Mouse (Mus musculus) lung, adult 2 months (tissue): ENCODE measurements around the gene Alyref. TPM values are rescaled to one million over a fixed set of nuclear protein-coding genes. Genes with fewer than 3 reads are reported as not detected.

Source experiments
- DNase-seq: peaks from one replicate; pipeline ENCODE4 v3.0.0; 2022
- H3K4me1 ChIP-seq: fragments of 200-500 bp; 2 replicates; pipeline ENCODE4 v1.6.1; 2011; ENCODE audit warnings: low read length; ENCODE audit not compliant: control insufficient read depth, insufficient read depth
- H3K4me3 ChIP-seq: fragments of 200-500 bp; replicated peaks from 2 replicates; pipeline ENCODE3; 2011; ENCODE audit warnings: low read depth, mild to moderate bottlenecking, control low read depth, low read length; ENCODE audit errors: extremely low read depth
- CTCF ChIP-seq: fragments of 200-500 bp; IDR thresholded peaks from 2 replicates; pipeline ENCODE4 v1.5.1; 2011; ENCODE audit warnings: mild to moderate bottlenecking, low read length, control low read depth; ENCODE audit not compliant: insufficient read depth
- POLR2A ChIP-seq: fragments of 200-500 bp; IDR thresholded peaks from 2 replicates; pipeline ENCODE4 v1.6.1; 2011; ENCODE audit warnings: low read depth, mild to moderate bottlenecking, control low read depth, low read length, borderline replicate concordance; ENCODE audit errors: extremely low read depth
- WGBS: fragments of 180-500 bp; shearing (Covaris S2); methylation state at CpG from one replicate; pipeline ENCODE4 v1.1.7; 2018; 5-methylcytosine and 5-hydroxymethylcytosine counted together
- polyA plus RNA-seq: library from polyadenylated mRNA; depleted of rRNA; stranded (reverse); fragments of >200 nt; gene quantifications from 2 replicates; pipeline ENCODE4 v1.2.3, GENCODE M21; 2012

Gene Alyref
- polyA plus RNA-seq, 1 experiment = 29.1 TPM

- TF ChIP-seq POLR2A (no peak), CTCF (peak; percentile 27; the same call in 1 of the 2 replicates)
- WGBS = 50% methylated on average over 8 of the region's 8 CpGs
- DNase-seq = peak; percentile 32
- Histone ChIP-seq H3K4me1 (peaks cover 17% of the 10 kb centered on the region), H3K4me3 (peak overlapping the region; percentile 97)
These were observed 15.7 kb downstream of the Alyref start for GRCm38 (mm10) chr11:120582268-120582981.

- WGBS = 2% methylated on average over 69 of the region's 75 CpGs
- H3K4me3 ChIP-seq = peak within 1 kb of the TSS; percentile 97
- DNase-seq = peak; percentile 89
- H3K4me1 ChIP-seq = peaks cover 17% of the 10 kb centered on the region
- TF ChIP-seq CTCF = no peak
- TF ChIP-seq POLR2A = peak; percentile 92
These were observed 16.5 kb downstream of the Alyref start, which contains the start of gene Arhgdia for GRCm38 (mm10) chr11:120581490-120582267. Arhgdia (minus strand) TSS chr11:120581624.

GRCm38 (mm10) chr11:120580871-120581331 lies 17.3 kb downstream of the Alyref start:
- peak; percentile 58 for DNase-seq
- Histone ChIP-seq H3K4me1 (peaks cover 17% of the 10 kb centered on the region), H3K4me3 (peak overlapping the region; percentile 97)
- under 1% methylated on average over 35 of the region's 44 CpGs for WGBS
- no peak for TF ChIP-seq CTCF
- TF ChIP-seq POLR2A = no peak

GRCm38 (mm10) chr11:120580190-120580589 lies 18.0 kb downstream of the Alyref start:
- TF ChIP-seq CTCF (no peak), POLR2A (no peak)
- peaks cover 17% of the 10 kb centered on the region for H3K4me1 ChIP-seq
- peak; percentile 45 for DNase-seq
- WGBS = 32% methylated on average over 7 of the region's 7 CpGs
- peak overlapping the region; percentile 97 for H3K4me3 ChIP-seq

- Histone ChIP-seq H3K4me1 (peaks cover 17% of the 10 kb centered on the region), H3K4me3 (peak overlapping the region; percentile 36)
- peak; percentile 75 for TF ChIP-seq CTCF
- TF ChIP-seq POLR2A = no peak
- WGBS = 44% methylated on average over 15 of the region's 15 CpGs
- peak; percentile 78 for DNase-seq
These were observed 18.7 kb downstream of the Alyref start for GRCm38 (mm10) chr11:120579316-120580107.

GRCm38 (mm10) chr11:120578694-120579243 lies 19.4 kb downstream of the Alyref start:
- DNase-seq = no peak

GRCm38 (mm10) chr11:120578024-120578693 lies 20.0 kb downstream of the Alyref start:
- no peak overlapping the region for H3K4me3 ChIP-seq
- 76% methylated on average over 10 of the region's 10 CpGs for WGBS
- TF ChIP-seq POLR2A = no peak
- TF ChIP-seq CTCF = no peak
- no peak for DNase-seq
- H3K4me1 ChIP-seq = peaks cover 20% of the 10 kb centered on the region

More at GRCm38 (mm10) chr11:120578694-120579243, 19.4 kb downstream of the Alyref start:
- 80% methylated on average over 11 of the region's 11 CpGs for WGBS
- no peak for TF ChIP-seq CTCF
- 0 out of 2 replicates have a peak, but pooled peaks have one; percentile 6 for TF ChIP-seq POLR2A
- no peak overlapping the region for H3K4me3 ChIP-seq
- H3K4me1 ChIP-seq = peaks cover 20% of the 10 kb centered on the region

GRCm38 (mm10) chr11:120577211-120578023 lies 20.7 kb downstream of the Alyref start:
- TF ChIP-seq CTCF = no peak
- no peak for TF ChIP-seq POLR2A
- Histone ChIP-seq H3K4me3 (no peak overlapping the region), H3K4me1 (peaks cover 20% of the 10 kb centered on the region)
- DNase-seq = no peak
- WGBS = 79% methylated on average over 7 of the region's 7 CpGs
